Mouse (Mus musculus): Measurements from ENCODE around the gene Etnk2. TPM values are rescaled to one million over a fixed set of nuclear protein-coding genes. Genes with fewer than 3 reads are reported as not detected.

The Etnk2 gene
- 1.4 and 1.7 TPM in 2 replicates for polyA plus RNA-seq (2015; fragmentation: Nextera tagmentation; extraction: Ambion mirVana)

DNA sequence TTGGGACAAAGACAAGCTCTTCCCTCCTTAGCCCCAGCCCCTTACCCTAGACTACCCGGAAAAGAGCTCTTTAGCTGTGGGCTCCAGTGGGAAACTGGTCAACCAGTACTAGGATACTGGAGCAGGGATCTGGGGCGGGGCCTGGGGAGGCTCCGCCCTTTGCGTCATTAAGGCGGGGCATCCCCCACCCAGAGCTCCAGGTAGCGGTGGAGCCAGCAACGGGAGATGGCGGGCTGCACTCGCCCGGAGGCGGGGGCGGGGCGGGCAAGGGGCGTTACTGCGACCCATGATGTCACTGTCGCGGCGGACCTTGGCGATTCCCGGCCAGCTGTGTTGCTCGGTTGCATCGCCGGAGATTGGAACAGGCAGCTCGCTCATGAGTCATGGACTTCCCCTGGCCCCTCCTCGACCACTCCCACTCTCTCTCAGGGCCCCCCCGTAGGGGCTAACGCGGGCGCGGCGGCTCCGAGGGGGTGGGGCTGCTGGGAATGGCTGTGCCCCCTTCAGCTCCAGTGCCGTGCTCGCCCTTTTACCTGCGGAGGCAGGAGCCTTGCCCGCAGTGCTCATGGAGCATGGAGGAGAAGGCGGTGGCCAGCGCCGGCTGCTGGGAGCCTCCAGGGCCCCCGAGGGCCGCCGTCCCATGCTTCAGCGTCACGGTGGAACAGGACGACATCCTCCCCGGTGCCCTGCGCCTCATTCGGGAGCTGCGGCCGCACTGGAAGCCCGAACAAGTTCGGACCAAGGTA is at the start of gene Etnk2:
Gene Etnk2, plus strand, starts transcription at position 297 of the 746 bp plus-strand sequence.
- Histone ChIP-seq H3K9ac (peak within 1 kb of the TSS; percentile 66), H3K27ac (no peak within 1 kb of the TSS), H3K4me3 (peak within 1 kb of the TSS; percentile 70), H3K36me3 (no peaks in the 10 kb centered on the region), H3K4me1 (peaks cover 26% of the 10 kb centered on the region), H3K4me2 (replicated peaks) (peak within 1 kb of the TSS; percentile 98), H3K27me3 (peaks cover 49% of the 10 kb centered on the region), H3K9me3 (no peaks in the 10 kb centered on the region)
- peak; percentile 67 for ATAC-seq (ENCODE audit: low FRiP score, low read depth)
- under 1% methylated on average over 52 of the region's 52 CpGs for WGBS

DNA sequence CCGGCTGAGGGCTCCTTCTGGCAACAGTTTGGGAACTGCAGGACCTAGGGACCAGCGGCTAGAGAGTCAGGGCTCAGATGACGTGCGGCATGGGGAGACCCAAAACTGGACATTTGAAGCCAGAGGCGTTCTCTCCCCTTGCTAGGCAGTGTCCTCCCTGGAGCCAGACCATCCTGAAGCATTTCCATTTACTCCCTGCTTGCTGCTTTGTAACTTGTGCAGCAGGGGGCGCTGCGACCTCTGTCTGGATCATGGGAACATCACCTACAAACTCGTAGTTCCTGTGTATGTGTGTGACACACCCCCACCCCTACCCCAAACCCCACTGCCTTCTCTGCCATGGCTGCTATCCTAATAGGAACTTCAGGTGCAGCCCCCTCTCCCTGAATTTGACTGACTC is 49.0 kb upstream of the Etnk2 start:
- 29% methylated on average over 8 of the region's 8 CpGs for WGBS
- Histone ChIP-seq H3K9me3 (no peaks in the 10 kb centered on the region), H3K27me3 (0 out of 2 replicates have a peak, but pooled peaks cover 5% of the 10 kb centered on the region), H3K36me3 (no peaks in the 10 kb centered on the region), H3K27ac (no peak overlapping the region), H3K4me1 (no peaks in the 10 kb centered on the region), H3K9ac (no peak overlapping the region), H3K4me2 (replicated peaks) (no peak overlapping the region), H3K4me3 (no peak overlapping the region)
- ATAC-seq (ENCODE audit: low FRiP score, low read depth) = no peak

DNA sequence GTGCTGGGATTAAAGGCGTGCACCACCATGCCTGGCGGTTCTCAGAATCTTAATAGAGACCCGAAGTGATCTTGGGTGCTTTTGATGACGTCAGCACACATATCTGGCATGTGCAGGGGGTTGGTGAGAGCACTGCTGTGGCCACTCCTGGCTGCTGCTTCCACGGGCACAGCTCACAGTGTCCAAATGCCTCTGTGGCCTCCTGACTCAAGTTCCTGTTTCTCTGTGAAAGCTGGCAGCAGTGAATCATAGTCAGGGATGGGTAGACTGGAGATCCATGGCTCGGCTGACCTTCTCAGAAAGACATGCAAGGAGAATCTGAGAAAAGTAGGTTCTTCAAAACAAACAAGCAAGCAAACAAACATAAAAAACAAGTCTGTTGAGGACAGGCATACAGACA is 47.6 kb upstream of the Etnk2 start:
- Histone ChIP-seq H3K36me3 (no peaks in the 10 kb centered on the region), H3K27me3 (0 out of 2 replicates have a peak, but pooled peaks cover 4% of the 10 kb centered on the region), H3K9me3 (no peaks in the 10 kb centered on the region), H3K9ac (no peak overlapping the region), H3K4me3 (no peak overlapping the region), H3K27ac (no peak overlapping the region), H3K4me1 (no peaks in the 10 kb centered on the region), H3K4me2 (replicated peaks) (no peak overlapping the region)
- ATAC-seq (ENCODE audit: low FRiP score, low read depth) = no peak
- 76% methylated on average over 6 of the region's 6 CpGs for WGBS

DNA sequence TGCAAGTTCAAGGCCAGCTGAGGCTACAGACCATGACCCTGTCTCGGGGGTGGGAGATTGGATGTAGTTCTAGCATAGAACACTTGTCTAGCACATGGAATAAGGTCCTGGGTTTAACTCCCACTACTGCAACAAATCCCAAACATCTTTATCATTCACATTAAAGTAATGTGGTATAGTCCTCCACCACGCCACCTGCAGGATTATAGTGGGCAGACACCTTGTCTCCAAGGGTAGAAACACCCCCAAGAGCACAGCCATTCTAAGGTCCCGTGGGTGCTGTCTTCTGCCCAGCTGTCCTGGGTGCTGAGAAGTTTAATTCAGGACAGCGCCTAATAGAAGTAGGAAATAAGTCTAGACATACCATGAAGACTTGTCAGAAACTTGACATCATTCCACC is 46.8 kb upstream of the Etnk2 start:
- no peak for ATAC-seq (ENCODE audit: low FRiP score, low read depth)
- no peaks in the 10 kb centered on the region for H3K4me1 ChIP-seq
- no peak overlapping the region for H3K4me3 ChIP-seq
- H3K4me2 ChIP-seq (replicated peaks) = no peak overlapping the region
- no peak overlapping the region for H3K27ac ChIP-seq
- no peaks in the 10 kb centered on the region for H3K27me3 ChIP-seq
- no peaks in the 10 kb centered on the region for H3K36me3 ChIP-seq
- H3K9ac ChIP-seq = no peak overlapping the region
- WGBS = 81% methylated on average over 4 of the region's 4 CpGs
- H3K9me3 ChIP-seq = no peaks in the 10 kb centered on the region

DNA sequence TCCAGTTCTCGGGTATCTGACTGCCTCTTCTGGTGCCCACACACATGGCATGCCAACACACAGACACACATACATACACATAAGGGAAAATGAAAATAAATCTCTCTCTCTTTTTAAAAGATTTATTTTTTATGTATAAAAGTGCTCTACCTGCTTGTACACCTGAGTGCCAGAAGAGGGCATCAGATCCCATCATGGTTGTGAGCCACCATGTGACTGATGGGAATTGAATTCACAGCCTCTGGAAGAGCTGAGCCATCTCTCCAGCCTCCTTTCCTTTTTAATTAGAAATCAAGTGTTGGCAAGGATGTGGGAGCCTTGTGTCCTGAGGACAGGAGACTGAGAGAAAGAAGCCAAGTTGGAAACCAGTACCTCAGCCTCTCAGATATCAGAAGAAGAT is 46.2 kb upstream of the Etnk2 start:
- Histone ChIP-seq H3K4me2 (replicated peaks) (no peak overlapping the region), H3K27me3 (no peaks in the 10 kb centered on the region), H3K4me3 (no peak overlapping the region), H3K36me3 (no peaks in the 10 kb centered on the region), H3K9me3 (no peaks in the 10 kb centered on the region), H3K4me1 (no peaks in the 10 kb centered on the region), H3K27ac (no peak overlapping the region), H3K9ac (no peak overlapping the region)
- 72% methylated on average over 1 of the region's 1 CpGs for WGBS
- no peak for ATAC-seq (ENCODE audit: low FRiP score, low read depth)

DNA sequence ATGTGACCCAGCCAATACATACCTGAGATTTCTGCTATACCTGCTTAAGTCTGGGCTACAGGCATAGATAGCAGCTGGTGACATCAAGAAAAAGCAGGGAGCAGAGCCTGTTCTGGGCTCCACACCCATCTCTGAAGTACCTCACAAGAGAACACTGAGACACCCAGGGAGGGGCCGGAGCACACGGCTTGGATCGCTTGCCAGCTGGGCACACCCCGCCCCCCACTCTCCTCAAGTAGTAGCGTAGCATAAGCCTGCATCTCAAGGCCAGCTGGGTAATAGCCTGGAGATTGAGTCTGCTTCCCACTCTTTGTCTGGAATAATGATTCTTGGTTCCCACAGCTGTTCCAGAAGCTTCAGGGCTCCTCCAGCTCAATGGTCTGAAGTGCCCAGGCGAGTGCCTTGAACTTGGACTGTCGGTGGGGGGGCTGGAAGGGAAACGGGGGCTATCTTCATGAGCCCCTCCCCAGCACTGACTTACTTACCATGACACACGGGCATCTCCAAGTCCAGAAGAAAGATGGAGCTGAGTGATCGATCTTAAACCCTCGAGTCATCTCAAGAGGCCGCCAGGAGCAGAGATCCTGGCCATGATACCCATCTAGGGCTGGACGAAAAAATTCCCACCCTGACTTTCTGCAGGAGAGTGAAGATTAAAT is 42.0 kb upstream of the Etnk2 start, which contains the start of gene Kiss1:
Gene Kiss1, plus strand, starts transcription at position 609 of the 659 bp plus-strand sequence.
- Histone ChIP-seq H3K4me1 (no peaks in the 10 kb centered on the region), H3K27me3 (no peaks in the 10 kb centered on the region), H3K9ac (no peak within 1 kb of the TSS), H3K4me3 (no peak within 1 kb of the TSS), H3K4me2 (replicated peaks) (no peak within 1 kb of the TSS), H3K9me3 (no peaks in the 10 kb centered on the region), H3K36me3 (no peaks in the 10 kb centered on the region), H3K27ac (no peak within 1 kb of the TSS)
- 77% methylated on average over 13 of the region's 13 CpGs for WGBS
- no peak for ATAC-seq (ENCODE audit: low FRiP score, low read depth)

DNA sequence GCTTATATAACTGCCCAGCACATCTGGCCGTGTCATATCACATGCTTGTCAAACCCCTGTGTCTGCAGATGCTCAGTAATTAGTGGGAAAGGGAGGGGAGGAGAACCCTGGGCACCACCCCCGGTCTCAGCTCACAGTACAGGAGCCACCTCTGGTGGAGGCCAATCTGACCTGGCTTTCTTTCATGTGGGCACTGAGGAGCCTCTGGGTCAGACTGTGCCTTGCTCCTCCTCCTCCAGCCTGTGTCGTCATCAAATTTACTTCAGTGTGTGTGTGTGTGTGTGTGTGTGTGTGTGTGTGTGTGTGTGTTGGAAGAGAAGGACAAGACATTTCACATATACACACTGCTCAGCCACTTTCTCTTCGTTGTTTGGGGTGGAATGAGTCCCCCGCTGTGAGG is 40.0 kb upstream of the Etnk2 start:
- 29% methylated on average over 5 of the region's 5 CpGs for WGBS
- Histone ChIP-seq H3K27me3 (peaks cover 13% of the 10 kb centered on the region), H3K9ac (0 out of 2 replicates have a peak overlapping the region, but pooled peaks have one; percentile 25), H3K4me2 (replicated peaks) (no peak overlapping the region), H3K9me3 (no peaks in the 10 kb centered on the region), H3K36me3 (no peaks in the 10 kb centered on the region), H3K27ac (no peak overlapping the region), H3K4me1 (no peaks in the 10 kb centered on the region), H3K4me3 (no peak overlapping the region)
- ATAC-seq (ENCODE audit: low FRiP score, low read depth) = no peak

DNA sequence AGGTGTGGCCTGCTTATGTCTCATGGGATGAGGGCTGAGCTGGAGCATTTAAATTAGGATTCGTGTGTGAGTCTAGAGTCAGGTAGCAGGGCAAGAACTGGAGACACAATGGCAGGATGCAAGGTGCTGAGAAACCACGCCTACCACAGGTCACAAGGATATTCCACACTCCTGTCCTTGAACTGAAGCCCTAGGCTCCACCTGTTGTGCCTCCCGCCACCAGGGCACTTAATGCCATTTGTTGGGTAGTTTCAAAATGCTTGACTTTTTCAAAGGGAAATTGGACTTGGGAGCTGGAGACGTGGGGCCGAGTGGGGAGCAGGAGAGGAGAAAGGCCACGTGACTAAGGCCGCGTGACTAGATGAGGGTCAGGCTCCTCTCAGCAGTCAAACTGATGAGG is 37.4 kb upstream of the Etnk2 start:
- Histone ChIP-seq H3K27ac (no peak overlapping the region), H3K9me3 (no peaks in the 10 kb centered on the region), H3K4me1 (peaks cover 6% of the 10 kb centered on the region), H3K4me3 (no peak overlapping the region), H3K36me3 (no peaks in the 10 kb centered on the region), H3K4me2 (replicated peaks) (no peak overlapping the region), H3K9ac (no peak overlapping the region), H3K27me3 (peaks cover 38% of the 10 kb centered on the region)
- 75% methylated on average over 8 of the region's 8 CpGs for WGBS
- no peak for ATAC-seq (ENCODE audit: low FRiP score, low read depth)

DNA sequence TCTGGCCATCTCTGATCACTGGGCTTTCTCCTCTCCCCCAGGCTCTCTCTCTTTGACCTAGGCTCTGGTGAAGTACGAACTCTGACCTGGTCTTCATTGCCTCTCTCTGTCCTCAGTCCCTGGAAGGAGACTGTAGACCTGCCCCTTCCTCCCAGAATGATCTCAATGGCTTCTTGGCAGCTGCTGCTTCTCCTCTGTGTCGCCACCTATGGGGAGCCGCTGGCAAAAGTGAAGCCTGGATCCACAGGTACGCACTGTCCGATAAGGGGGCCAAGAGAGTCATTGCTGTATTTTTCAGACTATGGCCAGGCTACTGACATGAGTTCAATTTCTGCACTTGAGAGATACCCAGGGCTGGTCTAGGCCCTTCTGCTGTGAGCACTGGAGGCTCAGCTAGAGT is 36.3 kb upstream of the Etnk2 start:
- WGBS = 56% methylated on average over 5 of the region's 5 CpGs
- no peak overlapping the region for H3K27ac ChIP-seq
- H3K36me3 ChIP-seq = no peaks in the 10 kb centered on the region
- H3K4me3 ChIP-seq = no peak overlapping the region
- peaks cover 6% of the 10 kb centered on the region for H3K4me1 ChIP-seq
- H3K9ac ChIP-seq = no peak overlapping the region
- no peaks in the 10 kb centered on the region for H3K9me3 ChIP-seq
- H3K4me2 ChIP-seq (replicated peaks) = no peak overlapping the region
- peaks cover 49% of the 10 kb centered on the region for H3K27me3 ChIP-seq
- no peak for ATAC-seq (ENCODE audit: low FRiP score, low read depth)

DNA sequence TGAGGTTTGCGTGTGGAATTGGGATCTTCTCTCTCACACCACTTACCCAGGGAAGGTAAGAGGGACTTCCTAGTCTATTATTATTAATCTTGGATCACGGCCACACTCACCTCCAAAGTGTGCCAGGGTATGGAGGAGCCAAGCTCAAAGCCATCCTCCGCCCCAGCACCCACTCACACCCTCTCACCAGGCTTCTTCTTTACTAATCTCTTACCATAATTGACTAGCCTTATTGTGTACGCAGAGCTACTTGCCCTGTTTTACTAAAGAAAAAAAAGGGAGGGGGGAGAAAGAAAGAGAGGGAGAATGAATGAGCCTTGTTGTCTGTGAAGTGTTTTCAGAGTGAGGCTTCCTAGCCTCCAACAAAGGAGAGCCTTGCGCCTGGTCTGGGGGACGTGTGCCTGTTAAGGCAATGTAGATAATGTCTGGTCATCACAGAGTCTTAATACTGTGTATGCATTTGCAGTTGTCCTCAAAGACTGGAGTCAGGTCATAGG is 35.0 kb upstream of the Etnk2 start:
- H3K9me3 ChIP-seq = no peaks in the 10 kb centered on the region
- H3K4me1 ChIP-seq = peaks cover 6% of the 10 kb centered on the region
- peaks cover 50% of the 10 kb centered on the region for H3K27me3 ChIP-seq
- no peaks in the 10 kb centered on the region for H3K36me3 ChIP-seq
- H3K4me2 ChIP-seq (replicated peaks) = no peak overlapping the region
- H3K9ac ChIP-seq = no peak overlapping the region
- H3K4me3 ChIP-seq = no peak overlapping the region
- no peak for ATAC-seq (ENCODE audit: low FRiP score, low read depth)
- H3K27ac ChIP-seq = no peak overlapping the region
- WGBS = 87% methylated on average over 6 of the region's 6 CpGs

DNA sequence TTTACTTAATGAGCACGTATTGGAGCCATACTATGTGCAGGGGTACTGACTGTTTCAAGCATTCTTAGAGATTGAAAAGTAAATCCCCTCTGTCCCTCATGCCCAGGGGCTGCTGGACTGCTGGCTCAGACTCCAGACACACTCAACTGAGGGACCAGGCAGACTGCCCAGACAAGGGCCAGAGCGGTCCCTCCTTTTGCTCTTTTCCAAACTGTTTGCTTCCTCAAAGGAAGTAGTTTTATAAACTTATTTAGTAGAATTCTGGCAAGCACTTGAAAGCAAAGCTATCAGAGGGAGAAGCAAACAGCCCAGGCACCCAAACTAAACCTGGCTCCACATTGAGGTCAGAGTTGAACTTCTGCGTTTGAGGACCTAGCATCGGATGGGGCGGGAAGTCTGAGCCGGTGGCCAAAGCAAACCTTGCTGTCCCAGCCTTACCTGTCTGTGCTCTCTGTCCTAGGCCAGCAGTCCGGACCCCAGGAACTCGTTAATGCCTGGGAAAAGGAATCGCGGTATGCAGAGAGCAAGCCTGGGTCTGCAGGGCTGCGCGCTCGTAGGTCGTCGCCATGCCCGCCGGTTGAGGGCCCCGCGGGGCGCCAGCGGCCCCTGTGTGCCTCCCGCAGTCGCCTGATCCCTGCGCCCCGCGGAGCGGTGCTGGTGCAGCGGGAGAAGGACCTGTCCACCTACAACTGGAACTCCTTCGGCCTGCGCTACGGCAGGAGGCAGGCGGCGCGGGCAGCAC is 34.3 kb upstream of the Etnk2 start:
- Histone ChIP-seq H3K9me3 (no peaks in the 10 kb centered on the region), H3K4me1 (peaks cover 6% of the 10 kb centered on the region), H3K27ac (no peak overlapping the region), H3K27me3 (peaks cover 50% of the 10 kb centered on the region), H3K9ac (peak overlapping the region; percentile 53), H3K4me3 (peak overlapping the region; percentile 40), H3K36me3 (no peaks in the 10 kb centered on the region), H3K4me2 (replicated peaks) (peak overlapping the region; percentile 67)
- no peak for ATAC-seq (ENCODE audit: low FRiP score, low read depth)
- WGBS = 7% methylated on average over 34 of the region's 34 CpGs

DNA sequence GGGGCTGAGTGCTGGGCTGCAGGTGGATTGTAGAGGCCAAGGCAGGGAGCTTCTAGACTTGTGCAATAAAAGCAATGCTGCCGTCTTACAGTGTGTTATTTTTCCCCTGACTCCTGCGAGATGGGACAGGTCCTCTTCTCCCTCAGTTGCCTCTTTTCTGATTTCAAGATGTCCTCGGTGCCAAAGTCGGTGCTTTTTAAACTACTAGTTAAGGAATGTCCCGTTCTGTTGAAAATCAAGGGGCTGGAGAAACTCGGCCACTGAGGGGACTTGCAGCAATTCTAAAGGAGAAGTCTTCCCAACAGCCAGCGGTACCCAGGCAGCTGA is 33.8 kb upstream of the Etnk2 start:
- peaks cover 50% of the 10 kb centered on the region for H3K27me3 ChIP-seq
- no peaks in the 10 kb centered on the region for H3K36me3 ChIP-seq
- H3K27ac ChIP-seq = no peak overlapping the region
- H3K4me2 ChIP-seq (replicated peaks) = peak overlapping the region; percentile 67
- no peaks in the 10 kb centered on the region for H3K9me3 ChIP-seq
- H3K4me3 ChIP-seq = peak overlapping the region; percentile 40
- no peak for ATAC-seq (ENCODE audit: low FRiP score, low read depth)
- 28% methylated on average over 7 of the region's 7 CpGs for WGBS
- H3K4me1 ChIP-seq = peaks cover 6% of the 10 kb centered on the region
- peak overlapping the region; percentile 53 for H3K9ac ChIP-seq

All from limb, embryonic 13.5 days (tissue).